Mouse (Mus musculus) embryonic fibroblast, embryonic 13.5 days (primary cell): ENCODE data around the gene Prr5.

Experiments used
- CTCF ChIP-seq: IDR thresholded peaks from 2 replicates; pipeline ENCODE4 v1.5.1; 2011; ENCODE audit warnings: mild to moderate bottlenecking, control low read depth, low read length, moderate library complexity, borderline replicate concordance; ENCODE audit not compliant: insufficient read depth
- POLR2A ChIP-seq: IDR thresholded peaks from 2 replicates; pipeline ENCODE4 v1.6.1; 2011; ENCODE audit warnings: low read depth, mild to moderate bottlenecking, control low read depth, low read length, moderate library complexity

DNA sequence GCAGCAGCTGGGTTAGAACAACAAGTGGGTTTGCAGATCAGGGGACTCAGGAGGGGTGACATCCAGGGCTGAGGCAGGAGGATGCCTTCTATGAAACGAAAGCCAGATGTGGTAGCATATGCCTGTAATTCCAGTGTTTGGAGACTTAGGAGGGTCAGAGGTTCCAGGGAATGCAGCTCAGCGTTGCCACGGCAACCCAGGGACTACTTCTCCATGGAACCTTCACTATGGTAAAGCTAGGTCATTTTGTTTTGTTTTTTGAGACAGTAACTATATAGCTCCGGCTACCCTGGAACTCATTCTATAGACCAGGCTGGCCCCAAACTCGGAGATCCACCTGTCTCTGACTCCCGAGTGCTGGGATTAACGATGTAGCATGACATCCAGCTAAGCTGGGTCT is 68.8 kb downstream of the Prr5 start:
- TF ChIP-seq POLR2A (no peak), CTCF (no peak)
